Mouse (Mus musculus): ENCODE measurements around the gene Ssh1. TPM values are rescaled to one million over a fixed set of nuclear protein-coding genes. Genes with fewer than 3 reads are reported as not detected.

Gene Ssh1
- polyA plus RNA-seq, 1 experiment from 2014 or later, result 5.3 TPM

- TF ChIP-seq CTCF (IDR thresholded peaks at IDR 0.05; ENCODE audit: low read depth) (no peak), EP300 (optimal IDR thresholded peaks at IDR 0.05) (no peak)
- Histone ChIP-seq H3K4me3 (ENCODE audit: low read depth, low read length) (no peak overlapping the region), H3K4me2 (replicated peaks; ENCODE audit: low read depth) (no peak overlapping the region), H3K9me3 (ENCODE audit: control insufficient read depth, low read length) (no peaks in the 10 kb centered on the region), H3K9ac (ENCODE audit: low read length) (no peak overlapping the region), H3K27me3 (ENCODE audit: control insufficient read depth, insufficient read depth, low read length) (no peaks in the 10 kb centered on the region), H3K4me1 (replicated peaks; ENCODE audit: control insufficient read depth, insufficient read depth) (peaks cover 12% of the 10 kb centered on the region), H3K27ac (replicated peaks) (peak overlapping the region; percentile 18), H3K36me3 (ENCODE audit: control insufficient read depth, insufficient read depth, low read length) (no peaks in the 10 kb centered on the region)
- ATAC-seq (ENCODE audit: low FRiP score, low TSS enrichment) (no peak), DNase-seq (ENCODE audit: low spot score) (no peak)
- 48% methylated on average over 6 of the region's 6 CpGs for WGBS
Observed at GRCm38 (mm10) chr5:113902017-113902416, 91.7 kb downstream of the Ssh1 start.

GRCm38 (mm10) chr5:113901074-113901571 lies 92.6 kb downstream of the Ssh1 start:
- 0 out of 2 replicates have a peak overlapping the region, but pooled peaks have one; percentile 35 for H3K27ac ChIP-seq (replicated peaks)

GRCm38 (mm10) chr5:113899543-113899942 lies 94.2 kb downstream of the Ssh1 start:
- no peak for ATAC-seq (ENCODE audit: low FRiP score, low TSS enrichment)
- H3K4me1 ChIP-seq (replicated peaks; ENCODE audit: control insufficient read depth, insufficient read depth), result peaks cover 5% of the 10 kb centered on the region
- no peak overlapping the region for H3K27ac ChIP-seq (replicated peaks)

More at GRCm38 (mm10) chr5:113901074-113901571, 92.6 kb downstream of the Ssh1 start:
- H3K4me2 ChIP-seq (replicated peaks; ENCODE audit: low read depth), result no peak overlapping the region
- H3K27me3 ChIP-seq (ENCODE audit: control insufficient read depth, insufficient read depth, low read length), result no peaks in the 10 kb centered on the region
- ATAC-seq (ENCODE audit: low FRiP score, low TSS enrichment), result no peak
- peak; percentile 21 for DNase-seq (ENCODE audit: low spot score)
- no peak overlapping the region for H3K4me3 ChIP-seq (ENCODE audit: low read depth, low read length)
- H3K4me1 ChIP-seq (replicated peaks; ENCODE audit: control insufficient read depth, insufficient read depth), result peaks cover 11% of the 10 kb centered on the region
- WGBS, result 25% methylated on average over 8 of the region's 8 CpGs
- H3K9me3 ChIP-seq (ENCODE audit: control insufficient read depth, low read length), result no peaks in the 10 kb centered on the region
- TF ChIP-seq CTCF (IDR thresholded peaks at IDR 0.05; ENCODE audit: low read depth), result no peak
- no peak for TF ChIP-seq EP300 (optimal IDR thresholded peaks at IDR 0.05)
- no peaks in the 10 kb centered on the region for H3K36me3 ChIP-seq (ENCODE audit: control insufficient read depth, insufficient read depth, low read length)
- peak overlapping the region; percentile 45 for H3K9ac ChIP-seq (ENCODE audit: low read length)

GRCm38 (mm10) chr5:113892005-113892404 lies 101.7 kb downstream of the Ssh1 start:
- no peaks in the 10 kb centered on the region; the same call in 1 of the 2 replicates for H3K4me1 ChIP-seq (replicated peaks; ENCODE audit: control insufficient read depth, insufficient read depth)
- no peak overlapping the region for H3K4me2 ChIP-seq (replicated peaks; ENCODE audit: low read depth)
- TF ChIP-seq CTCF (IDR thresholded peaks at IDR 0.05; ENCODE audit: low read depth) (no peak), EP300 (optimal IDR thresholded peaks at IDR 0.05) (no peak)
- DNase-seq (ENCODE audit: low spot score), result no peak
- ATAC-seq (ENCODE audit: low FRiP score, low TSS enrichment), result no peak
- no peaks in the 10 kb centered on the region for H3K9me3 ChIP-seq (ENCODE audit: control insufficient read depth, low read length)
- WGBS, result 63% methylated on average over 7 of the region's 7 CpGs
- no peak overlapping the region for H3K27ac ChIP-seq (replicated peaks)
- H3K36me3 ChIP-seq (ENCODE audit: control insufficient read depth, insufficient read depth, low read length), result no peaks in the 10 kb centered on the region
- H3K4me3 ChIP-seq (ENCODE audit: low read depth, low read length), result no peak overlapping the region
- no peaks in the 10 kb centered on the region for H3K27me3 ChIP-seq (ENCODE audit: control insufficient read depth, insufficient read depth, low read length)
- H3K9ac ChIP-seq (ENCODE audit: low read length), result no peak overlapping the region

More at GRCm38 (mm10) chr5:113899543-113899942, 94.2 kb downstream of the Ssh1 start:
- no peaks in the 10 kb centered on the region for H3K9me3 ChIP-seq (ENCODE audit: control insufficient read depth, low read length)
- H3K4me3 ChIP-seq (ENCODE audit: low read depth, low read length), result no peak overlapping the region
- no peak for TF ChIP-seq EP300 (optimal IDR thresholded peaks at IDR 0.05)
- H3K36me3 ChIP-seq (ENCODE audit: control insufficient read depth, insufficient read depth, low read length), result no peaks in the 10 kb centered on the region
- 80% methylated on average over 12 of the region's 12 CpGs for WGBS
- no peaks in the 10 kb centered on the region for H3K27me3 ChIP-seq (ENCODE audit: control insufficient read depth, insufficient read depth, low read length)
- no peak overlapping the region for H3K9ac ChIP-seq (ENCODE audit: low read length)
- DNase-seq (ENCODE audit: low spot score), result no peak
- H3K4me2 ChIP-seq (replicated peaks; ENCODE audit: low read depth), result no peak overlapping the region

GRCm38 (mm10) chr5:113890874-113891273 lies 102.8 kb downstream of the Ssh1 start:
- TF ChIP-seq CTCF (IDR thresholded peaks at IDR 0.05; ENCODE audit: low read depth), result no peak
- no peak for TF ChIP-seq EP300 (optimal IDR thresholded peaks at IDR 0.05)
- Histone ChIP-seq H3K27ac (replicated peaks) (no peak overlapping the region; the same call in 1 of the 2 replicates), H3K9ac (ENCODE audit: low read length) (no peak overlapping the region), H3K4me2 (replicated peaks; ENCODE audit: low read depth) (no peak overlapping the region), H3K27me3 (ENCODE audit: control insufficient read depth, insufficient read depth, low read length) (no peaks in the 10 kb centered on the region), H3K36me3 (ENCODE audit: control insufficient read depth, insufficient read depth, low read length) (no peaks in the 10 kb centered on the region), H3K4me1 (replicated peaks; ENCODE audit: control insufficient read depth, insufficient read depth) (no peaks in the 10 kb centered on the region; the same call in 1 of the 2 replicates), H3K9me3 (ENCODE audit: control insufficient read depth, low read length) (no peaks in the 10 kb centered on the region), H3K4me3 (ENCODE audit: low read depth, low read length) (no peak overlapping the region)
- ATAC-seq (ENCODE audit: low FRiP score, low TSS enrichment) (no peak), DNase-seq (ENCODE audit: low spot score) (peak; percentile 12)
- WGBS, result 66% methylated on average over 18 of the region's 18 CpGs

GRCm38 (mm10) chr5:113889912-113890311 lies 103.8 kb downstream of the Ssh1 start:
- no peaks in the 10 kb centered on the region for H3K27me3 ChIP-seq (ENCODE audit: control insufficient read depth, insufficient read depth, low read length)
- H3K4me2 ChIP-seq (replicated peaks; ENCODE audit: low read depth), result no peak overlapping the region
- no peak overlapping the region for H3K9ac ChIP-seq (ENCODE audit: low read length)
- H3K4me3 ChIP-seq (ENCODE audit: low read depth, low read length), result no peak overlapping the region
- no peak overlapping the region for H3K27ac ChIP-seq (replicated peaks)
- H3K36me3 ChIP-seq (ENCODE audit: control insufficient read depth, insufficient read depth, low read length), result no peaks in the 10 kb centered on the region
- DNase-seq (ENCODE audit: low spot score) (no peak), ATAC-seq (ENCODE audit: low FRiP score, low TSS enrichment) (no peak)
- TF ChIP-seq EP300 (optimal IDR thresholded peaks at IDR 0.05), result no peak
- TF ChIP-seq CTCF (IDR thresholded peaks at IDR 0.05; ENCODE audit: low read depth), result no peak
- H3K4me1 ChIP-seq (replicated peaks; ENCODE audit: control insufficient read depth, insufficient read depth), result no peaks in the 10 kb centered on the region; the same call in 1 of the 2 replicates
- 30% methylated on average over 4 of the region's 4 CpGs for WGBS
- H3K9me3 ChIP-seq (ENCODE audit: control insufficient read depth, low read length), result no peaks in the 10 kb centered on the region

Measured in stomach, postnatal 0 days (tissue).